1 mouse cellular context compared by ENCODE assay signal in genomic region chr5:76190609-76191008, GRCm38 (mm10).
TF ChIP-seq lines count a peak whose summit lies in the region.

No protein-coding gene starts in this region.

TF ChIP-seq in MEL, 35 proteins besides CTCF, POLR2A, EP300 and RAD21:
- TF ChIP-seq E2F4 (IDR thresholded peaks at IDR 0.05; ENCODE audit: borderline replicate concordance, low read depth, low read length) (no peak), MYB (IDR thresholded peaks at IDR 0.05; ENCODE audit: low read depth, low read length) (no peak), SMC3 (IDR thresholded peaks at IDR 0.05; ENCODE audit: low read depth, low read length) (no peak), POLR2AphosphoS5 (IDR thresholded peaks at IDR 0.05; ENCODE audit: borderline replicate concordance, low read depth, low read length) (no peak), ETS1 (IDR thresholded peaks at IDR 0.05; ENCODE audit: low read depth, low read length) (peak; percentile 13; the same call in 1 of the 2 replicates), MAX (IDR thresholded peaks at IDR 0.05; ENCODE audit: low read length) (no peak), CHD2 (IDR thresholded peaks at IDR 0.05; ENCODE audit: low read length) (no peak), NELFE (IDR thresholded peaks at IDR 0.05; ENCODE audit: low read depth, low read length) (no peak), GATA1 (IDR thresholded peaks at IDR 0.05; ENCODE audit: low read depth, low read length) (0 out of 2 replicates have a peak, but pooled peaks have one; percentile 13), MYC (IDR thresholded peaks at IDR 0.05; ENCODE audit: low read depth, low read length) (no peak), MAZ (IDR thresholded peaks at IDR 0.05; ENCODE audit: low read depth, low read length) (no peak), MAFK (IDR thresholded peaks at IDR 0.05; ENCODE audit: borderline replicate concordance, low read depth, low read length) (no peak), CHD1 (IDR thresholded peaks at IDR 0.05; ENCODE audit: low read depth, low read length) (no peak), MXI1 (IDR thresholded peaks at IDR 0.05; ENCODE audit: low read depth, low read length) (no peak), JUND (IDR thresholded peaks at IDR 0.05; ENCODE audit: low read depth, low read length) (no peak), TBP (IDR thresholded peaks at IDR 0.05; ENCODE audit: low read depth, low read length) (no peak), KAT2A (conservative IDR thresholded peaks at IDR 0.05; ENCODE audit: low read depth, low read length) (no peak), BHLHE40 (IDR thresholded peaks at IDR 0.05; ENCODE audit: borderline replicate concordance, low read depth, low read length) (no peak), ZMIZ1 (IDR thresholded peaks at IDR 0.05; ENCODE audit: low read depth, low read length) (no peak), USF1 (IDR thresholded peaks at IDR 0.05; ENCODE audit: low read depth, low read length) (no peak), NRF1 (IDR thresholded peaks at IDR 0.05; ENCODE audit: insufficient read depth, low read depth, low read length, poor library complexity, severe bottlenecking) (no peak), ZNF384 (IDR thresholded peaks at IDR 0.05; ENCODE audit: low read depth, low read length) (no peak), ZKSCAN1 (IDR thresholded peaks at IDR 0.05; ENCODE audit: low read depth, low read length) (no peak), TCF12 (IDR thresholded peaks at IDR 0.05; ENCODE audit: low read depth, low read length) (peak; percentile 46; the same call in 1 of the 2 replicates)
TF ChIP-seq in MEL: peak in this region for 3.
